Mouse (Mus musculus): ENCODE measurements around the gene Bcan.

The Bcan gene

DNA sequence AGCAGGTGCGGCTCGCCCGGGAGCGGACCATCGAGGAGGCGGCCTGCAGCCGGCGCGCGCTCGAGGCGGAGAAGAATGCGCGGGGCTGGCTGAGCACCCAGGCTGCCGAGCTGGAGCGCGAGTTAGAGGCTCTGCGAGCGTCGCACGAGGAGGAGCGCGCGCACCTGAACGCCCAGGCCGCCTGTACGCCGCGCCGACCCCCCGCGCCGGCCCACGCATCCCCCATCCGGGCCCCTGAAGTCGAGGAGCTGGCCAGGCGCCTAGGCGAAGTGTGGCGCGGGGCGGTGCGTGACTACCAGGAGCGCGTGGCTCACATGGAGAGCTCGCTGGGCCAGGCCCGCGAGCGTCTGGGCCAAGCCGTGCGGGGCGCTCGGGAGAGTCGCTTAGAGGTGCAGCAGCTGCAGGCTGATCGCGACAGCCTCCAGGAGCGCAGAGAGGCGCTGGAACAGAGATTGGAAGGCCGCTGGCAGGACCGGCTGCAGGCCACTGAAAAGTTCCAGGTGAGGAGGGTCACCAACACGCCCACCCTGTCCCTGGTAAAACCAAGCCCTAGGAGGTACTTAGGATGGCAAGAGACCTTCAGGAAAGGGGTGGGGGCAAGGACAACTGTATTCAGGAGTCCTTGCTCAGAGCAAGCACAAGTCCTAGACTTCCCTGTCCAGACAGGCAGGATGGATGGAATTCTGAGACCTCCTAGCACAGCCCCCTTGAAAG is 28.4 kb downstream of the Bcan start:
- no peak for DNase-seq

GRCm38 (mm10) chr3:87970939-87971488 is 29.0 kb downstream of the Bcan start, which contains the start of gene Nes:
TSS of gene Nes (plus strand) at chr3:87971078.
- no peak for DNase-seq

DNA sequence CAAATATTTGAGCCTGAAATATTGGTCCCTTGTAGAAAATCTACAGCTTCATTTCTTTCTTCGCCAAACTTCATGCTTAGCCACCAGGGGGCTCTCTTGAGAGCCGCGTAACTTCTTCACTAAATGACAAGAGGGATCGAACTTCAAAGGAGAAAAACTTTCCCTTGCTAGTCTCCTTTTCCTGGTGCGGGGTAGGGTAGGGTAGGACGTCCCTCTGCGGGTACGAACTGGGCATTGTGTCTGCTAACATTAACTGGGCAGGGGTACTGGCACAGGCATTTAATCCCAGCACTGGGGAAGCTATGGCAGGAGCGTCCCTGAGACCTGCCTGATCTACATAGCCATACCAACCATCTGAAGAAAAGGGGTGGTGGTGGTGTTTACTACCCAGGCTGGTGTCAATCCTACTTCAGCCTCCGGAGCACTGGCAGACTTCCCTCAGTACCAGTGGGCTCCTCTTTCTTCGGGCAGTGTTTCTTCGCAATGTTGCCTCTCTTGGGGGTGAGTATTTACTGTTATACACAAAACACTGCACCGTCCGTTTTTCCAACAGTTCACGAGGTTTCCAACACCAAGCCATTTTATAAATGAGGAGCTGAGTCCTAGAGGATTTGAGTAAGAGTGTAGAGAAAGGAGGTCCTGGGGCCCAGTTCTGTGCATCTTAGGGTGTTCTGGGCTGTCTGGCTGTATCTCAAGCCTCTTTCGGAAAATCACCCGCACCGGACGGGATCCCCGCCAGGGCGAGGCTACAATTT is 29.7 kb downstream of the Bcan start:
- no peak for DNase-seq

DNA sequence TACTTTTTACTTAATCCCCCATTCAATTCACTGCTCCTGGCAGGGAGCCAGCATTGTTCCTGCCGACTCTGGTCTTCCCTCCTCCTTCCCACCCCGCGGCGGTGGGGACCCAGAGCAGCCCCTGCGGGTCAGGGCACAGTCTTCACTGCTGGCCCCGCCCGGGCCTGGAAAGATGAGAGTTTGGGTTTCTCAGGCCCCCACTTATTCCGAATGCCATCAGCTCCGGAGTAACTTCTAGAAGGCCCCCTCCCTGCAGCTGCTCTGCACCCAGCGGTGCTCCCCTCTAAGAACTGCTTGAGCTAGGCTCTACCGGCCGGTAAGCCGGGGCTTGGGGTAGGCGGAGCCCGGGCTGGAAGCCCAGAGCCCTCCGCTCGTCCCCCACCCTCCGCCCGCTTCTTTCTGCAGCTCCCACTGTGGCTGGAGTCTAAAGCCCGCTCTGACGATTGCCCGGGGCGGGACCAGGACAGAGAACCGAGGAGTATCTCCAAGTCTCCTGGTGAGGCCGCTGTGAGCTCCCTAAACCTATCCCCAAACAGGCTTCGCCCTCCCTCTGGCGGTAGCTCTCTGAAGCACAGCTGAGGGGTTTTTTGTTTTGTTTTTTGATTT is 39.3 kb downstream of the Bcan start:
- peak; percentile 79 for DNase-seq

DNA sequence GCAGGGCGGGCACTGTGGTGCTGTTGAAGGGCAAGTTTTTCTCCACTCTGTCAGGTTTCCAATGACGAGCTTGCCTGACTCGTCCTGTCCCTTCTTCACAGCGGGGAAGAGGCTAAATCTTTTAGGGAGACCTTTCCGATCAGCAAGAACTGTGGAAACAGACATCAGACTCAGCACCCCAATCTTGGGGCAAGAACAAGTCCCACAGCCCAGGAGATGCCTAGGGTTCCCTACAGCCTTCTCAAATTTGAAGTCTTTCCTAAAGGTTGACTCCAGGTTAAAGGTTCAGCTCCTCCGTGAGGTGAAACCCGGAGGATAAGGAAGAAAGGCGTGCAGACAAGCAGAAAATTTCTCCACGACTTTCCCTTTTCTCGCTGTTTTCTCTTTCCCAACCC is 39.8 kb downstream of the Bcan start:
- DNase-seq, result no peak

GRCm38 (mm10) chr3:87959371-87959770 is 40.7 kb downstream of the Bcan start:
- no peak for DNase-seq

- no peak for DNase-seq
These were observed 41.1 kb downstream of the Bcan start for GRCm38 (mm10) chr3:87958967-87959366.

GRCm38 (mm10) chr3:87958476-87958875 is 41.6 kb downstream of the Bcan start:
- DNase-seq, result no peak

- no peak for DNase-seq
These were observed 42.0 kb downstream of the Bcan start for GRCm38 (mm10) chr3:87958056-87958455.

- no peak for DNase-seq
These were observed 47.6 kb downstream of the Bcan start for GRCm38 (mm10) chr3:87952440-87952839.

GRCm38 (mm10) chr3:87951946-87952345 is 48.1 kb downstream of the Bcan start:
- DNase-seq, result no peak

DNA sequence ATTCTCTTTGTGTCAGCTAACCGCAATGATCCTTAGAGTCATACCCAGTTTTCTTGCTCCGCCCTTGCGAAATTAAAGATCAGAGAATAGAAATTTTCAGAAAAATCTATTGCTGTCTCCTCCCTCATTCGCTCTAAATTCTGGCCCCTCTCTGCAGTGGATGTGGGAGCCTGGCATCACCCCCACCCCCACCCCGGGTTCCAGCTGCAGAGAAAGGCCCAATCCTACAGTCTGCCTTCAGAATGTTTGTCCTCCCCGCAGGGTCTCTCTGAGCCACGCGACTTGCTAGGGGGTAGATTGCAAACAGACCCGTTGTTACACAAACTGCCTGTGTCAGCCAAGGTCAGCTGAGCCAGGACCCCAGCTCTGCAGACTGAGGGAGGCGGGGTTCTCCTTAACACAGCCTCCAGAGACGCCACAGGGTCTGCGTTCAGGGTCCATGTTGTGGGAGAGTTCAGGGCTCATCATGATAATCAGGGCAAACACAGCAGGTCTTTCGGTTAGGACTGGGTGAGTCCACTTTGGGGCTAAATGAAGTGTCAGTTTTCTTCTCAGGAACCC is 50.0 kb downstream of the Bcan start:
- DNase-seq, result no peak

- no peak for DNase-seq
These were observed 50.6 kb downstream of the Bcan start for GRCm38 (mm10) chr3:87949266-87949954.

GRCm38 (mm10) chr3:87948378-87949265 is 51.4 kb downstream of the Bcan start, which contains the start of gene Crabp2:
TSS of gene Crabp2 (plus strand) at chr3:87948666.
- DNase-seq, result no peak

GRCm38 (mm10) chr3:87947811-87948199 is 52.2 kb downstream of the Bcan start:
- no peak for DNase-seq

GRCm38 (mm10) chr3:87947056-87947810 is 52.8 kb downstream of the Bcan start:
- no peak for DNase-seq

DNA sequence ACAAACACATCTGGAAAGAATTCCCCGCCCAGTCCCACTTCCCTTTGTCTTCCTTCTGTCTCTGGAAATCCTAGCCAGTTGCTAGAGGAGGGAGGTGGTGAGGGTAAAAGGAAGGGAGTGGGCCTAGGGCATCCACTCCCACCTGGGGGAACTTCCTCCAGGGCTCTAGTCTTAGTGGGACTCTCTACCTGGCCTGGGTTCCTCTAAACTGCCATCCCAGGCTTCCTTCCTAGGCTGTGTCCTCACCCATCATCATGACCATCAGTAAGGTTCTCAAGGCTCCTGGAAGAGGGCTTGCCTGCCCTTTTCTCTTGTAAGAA is 53.5 kb downstream of the Bcan start:
- DNase-seq, result no peak

DNA sequence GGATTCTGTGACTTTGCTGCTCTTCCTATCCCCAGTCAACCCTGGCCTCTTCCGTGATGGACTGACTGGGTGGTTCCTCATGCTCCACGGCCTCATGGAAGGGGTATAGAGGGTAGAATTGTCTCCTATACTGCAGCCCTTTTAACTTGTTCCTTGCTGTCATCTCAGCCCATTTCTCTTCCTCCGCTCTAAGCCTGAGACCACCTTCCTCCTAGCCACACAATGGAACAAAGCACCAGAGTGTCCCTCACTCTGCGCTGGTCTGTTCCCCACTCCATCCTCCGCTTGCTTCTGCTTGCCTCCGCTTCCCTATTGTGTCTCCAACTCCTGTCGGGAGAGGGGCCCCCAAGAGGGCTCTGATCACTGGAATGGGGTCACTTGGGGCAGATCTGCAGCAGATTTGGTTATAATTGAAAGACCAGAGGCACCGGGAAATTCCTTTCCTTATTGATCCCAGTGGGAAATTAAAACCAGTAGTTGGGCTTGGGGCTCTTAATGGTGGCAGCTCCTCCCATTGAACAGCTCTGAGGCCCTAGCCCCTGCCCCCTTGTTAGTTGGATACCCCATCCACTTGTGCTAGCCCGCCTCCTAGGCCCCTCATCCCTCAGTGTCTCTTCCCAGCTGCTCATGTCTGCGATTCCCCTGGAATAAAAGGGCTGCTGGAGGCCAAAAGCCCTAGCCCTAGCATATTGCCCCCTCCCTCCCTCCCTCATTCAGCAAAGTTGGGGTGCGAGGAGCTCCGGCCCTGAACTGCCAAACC is 54.1 kb downstream of the Bcan start:
- no peak for DNase-seq

DNA sequence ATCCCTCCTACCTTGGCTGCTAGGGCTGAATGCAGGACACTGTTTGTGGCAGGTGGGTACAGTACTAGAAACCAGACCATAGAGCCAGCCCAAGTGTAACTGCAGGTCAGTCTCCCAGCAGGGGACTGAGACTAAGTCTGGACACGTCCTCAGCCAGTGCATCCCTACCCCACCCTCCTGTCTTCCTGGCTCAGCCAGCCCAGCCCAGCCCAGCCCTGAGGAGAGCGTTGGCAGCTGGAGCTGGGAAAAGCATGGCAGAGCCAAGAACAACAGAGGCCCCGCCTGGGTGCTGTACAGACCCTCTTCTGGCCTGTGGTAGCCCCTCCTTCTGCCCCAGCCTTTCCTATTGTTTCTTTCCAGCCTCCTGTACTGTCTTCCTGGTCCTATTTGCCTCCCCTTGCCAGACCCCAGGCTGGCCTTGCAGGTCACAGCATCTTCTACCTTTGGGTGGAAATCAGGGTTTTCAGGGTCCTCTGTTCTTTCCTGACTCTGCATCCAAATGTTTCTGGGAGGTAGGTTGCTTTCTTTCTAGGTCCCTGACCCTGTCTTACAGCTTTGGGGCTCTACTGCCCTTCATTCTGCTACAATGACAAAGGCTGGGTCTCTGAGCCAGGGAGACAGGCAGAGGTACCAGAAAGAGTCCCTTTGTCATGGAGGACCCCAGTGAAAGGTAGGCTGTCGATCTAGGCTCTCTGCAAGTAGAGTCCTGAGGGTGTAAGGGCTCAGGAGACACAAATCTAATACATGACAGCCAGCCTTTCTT is 55.0 kb downstream of the Bcan start:
- DNase-seq, result no peak

Measured in right cerebral cortex, adult 18-20 months (tissue).